Mouse (Mus musculus) thymus, postnatal 10 days (tissue): ENCODE results near the gene Gper1.

Experiments used
- DNase-seq, 2 experiments: peaks; one replicate each; pipeline ENCODE4 v3.0.0; 2021; ENCODE audit warnings: low spot score in 2 of 2

Gper1 gene

DNA sequence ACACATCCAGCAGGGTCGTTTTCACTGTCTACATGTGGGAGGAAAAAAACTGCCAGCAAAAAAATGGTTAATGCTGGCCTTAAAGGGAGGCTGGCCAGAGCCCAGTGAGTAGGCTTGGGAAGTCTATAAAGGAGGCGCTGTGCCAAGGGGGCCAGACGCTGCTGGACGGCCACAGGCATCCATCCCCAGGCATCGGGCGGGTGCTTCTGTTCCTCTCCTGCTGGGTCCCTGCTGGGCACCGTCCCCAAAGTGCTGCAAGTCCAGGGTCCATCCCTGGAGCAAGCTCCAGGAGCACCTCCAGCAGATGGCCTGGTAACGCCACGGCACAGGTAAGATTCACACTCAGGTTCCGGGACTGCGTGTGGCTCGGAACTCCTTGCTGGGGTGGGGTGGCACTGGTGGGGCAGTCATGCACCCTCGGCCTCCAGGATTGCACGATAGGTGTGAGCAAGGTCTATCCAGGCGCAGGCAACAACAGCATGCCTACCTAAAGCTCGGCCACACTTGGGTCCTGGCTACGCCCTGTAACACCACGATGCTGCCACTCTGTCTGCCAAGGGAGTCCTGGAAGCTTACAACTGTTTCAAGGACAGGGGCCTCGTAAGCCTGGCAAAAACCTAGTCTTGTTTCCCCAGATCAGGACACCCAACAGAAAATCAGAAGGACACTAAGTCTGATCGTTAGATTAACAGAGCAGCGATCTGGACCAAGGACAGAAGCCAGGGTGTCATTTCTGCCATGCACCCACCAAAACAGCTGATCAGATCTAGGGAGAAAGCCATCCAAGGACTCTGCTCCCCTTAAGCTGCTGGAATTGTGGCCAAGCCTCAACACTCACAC is at the start of gene Gper1:
Gper1 (plus strand) TSS at position 126 of the 840 bp plus-strand sequence.
- no peak for DNase-seq

DNA sequence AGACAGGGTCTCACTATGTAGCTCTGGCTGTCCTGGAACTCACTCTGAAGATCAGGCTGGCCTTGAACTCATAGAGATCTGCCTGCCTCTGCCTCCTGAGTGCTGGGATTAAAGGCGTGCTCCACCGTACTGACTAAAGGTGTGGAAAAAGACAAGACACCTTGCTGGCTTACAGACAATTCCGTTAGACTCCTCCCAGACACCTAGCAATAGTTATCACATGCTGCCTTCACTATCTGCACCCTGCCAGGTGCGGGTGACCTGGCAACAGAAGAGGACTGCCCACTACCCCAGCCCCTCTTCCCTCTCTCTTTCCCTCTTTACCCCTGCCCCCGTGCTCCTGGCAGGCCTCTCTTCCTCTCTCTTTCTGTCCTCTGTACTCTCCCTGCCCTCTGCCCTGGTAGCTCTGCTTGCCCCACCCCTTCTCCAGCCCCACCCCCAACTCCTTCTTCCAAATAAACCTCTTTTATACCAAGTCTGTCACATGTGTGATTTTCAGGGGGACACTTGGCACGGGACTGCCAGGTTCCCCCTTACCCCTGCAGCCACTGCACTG is 49.0 kb upstream of the Gper1 start:
- no peak for DNase-seq

DNA sequence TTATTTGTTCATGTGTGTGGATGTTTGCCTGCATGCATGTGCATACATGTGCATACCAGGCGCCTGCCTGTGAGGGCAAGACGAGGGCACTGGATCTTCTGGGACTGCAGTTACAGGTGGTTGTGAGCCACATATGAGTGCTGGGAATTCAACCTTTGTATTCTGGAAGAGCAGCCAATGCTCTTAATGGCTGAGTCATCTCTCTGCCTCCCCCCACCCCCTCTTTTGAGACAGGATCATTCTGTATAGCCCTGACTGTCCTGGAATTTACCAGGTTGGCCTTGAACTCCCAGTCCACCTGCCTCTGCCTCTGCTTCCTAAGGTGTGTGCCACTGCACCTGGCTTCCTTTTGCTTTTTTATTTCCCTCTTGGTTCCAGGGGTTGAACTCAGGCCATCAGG is 48.1 kb upstream of the Gper1 start:
- DNase-seq: no peak

DNA sequence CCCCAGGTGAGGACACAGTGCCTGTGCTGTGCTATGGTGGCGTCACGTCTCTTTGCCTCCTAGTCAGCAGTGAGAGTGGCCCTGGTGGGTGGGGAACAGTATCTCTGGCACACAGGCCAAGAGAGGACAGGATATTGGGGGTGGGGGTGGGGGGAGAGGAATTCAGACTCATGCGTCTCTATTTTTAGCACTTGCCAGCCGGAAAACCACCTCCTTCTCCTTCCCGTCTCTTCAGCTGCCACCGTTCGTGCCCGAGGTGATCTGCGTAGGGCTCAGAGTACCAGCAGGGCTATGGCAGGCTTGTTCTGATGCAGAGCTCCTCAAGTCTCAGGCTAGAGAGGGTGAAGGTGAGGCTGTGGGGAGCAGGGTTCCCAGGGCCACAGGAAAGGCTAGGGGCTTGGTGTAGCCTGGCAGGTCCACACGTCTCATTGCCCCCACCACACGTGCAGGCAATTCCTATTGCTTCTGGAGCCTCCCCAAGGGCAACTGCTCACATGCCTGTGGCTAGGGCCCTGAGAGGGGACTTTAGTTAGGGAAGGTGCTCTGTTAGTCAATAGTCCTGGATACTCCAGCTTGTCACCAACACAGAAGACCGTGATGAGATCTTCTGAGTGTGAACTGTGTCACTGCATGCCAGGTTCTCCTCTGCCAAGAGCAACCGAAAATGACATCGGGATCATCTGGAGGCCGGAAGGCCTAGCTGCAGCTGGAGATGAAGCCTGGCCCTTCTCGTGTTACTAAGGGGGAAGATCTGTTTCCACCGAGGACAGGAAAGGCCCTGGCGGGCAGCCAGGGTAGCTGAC is 45.3 kb upstream of the Gper1 start, which contains the start of gene Gpr146:
Gpr146 (plus strand) TSS at position 230 of the 803 bp plus-strand sequence.
- no peak for DNase-seq

DNA sequence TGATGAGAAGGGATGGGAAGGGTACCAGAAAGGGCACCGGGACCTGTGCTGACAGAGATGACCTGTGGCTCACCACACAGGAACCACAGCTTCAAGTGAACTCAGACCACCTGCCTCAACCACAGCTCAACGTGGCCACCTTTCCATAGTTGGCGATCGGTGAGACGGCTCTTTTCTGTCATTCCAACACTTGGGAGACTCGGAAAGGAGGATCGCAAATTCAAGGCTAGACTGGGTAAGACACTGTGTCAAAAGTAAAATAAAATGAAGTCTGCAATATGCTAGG is 44.7 kb upstream of the Gper1 start:
- no peak for DNase-seq

DNA sequence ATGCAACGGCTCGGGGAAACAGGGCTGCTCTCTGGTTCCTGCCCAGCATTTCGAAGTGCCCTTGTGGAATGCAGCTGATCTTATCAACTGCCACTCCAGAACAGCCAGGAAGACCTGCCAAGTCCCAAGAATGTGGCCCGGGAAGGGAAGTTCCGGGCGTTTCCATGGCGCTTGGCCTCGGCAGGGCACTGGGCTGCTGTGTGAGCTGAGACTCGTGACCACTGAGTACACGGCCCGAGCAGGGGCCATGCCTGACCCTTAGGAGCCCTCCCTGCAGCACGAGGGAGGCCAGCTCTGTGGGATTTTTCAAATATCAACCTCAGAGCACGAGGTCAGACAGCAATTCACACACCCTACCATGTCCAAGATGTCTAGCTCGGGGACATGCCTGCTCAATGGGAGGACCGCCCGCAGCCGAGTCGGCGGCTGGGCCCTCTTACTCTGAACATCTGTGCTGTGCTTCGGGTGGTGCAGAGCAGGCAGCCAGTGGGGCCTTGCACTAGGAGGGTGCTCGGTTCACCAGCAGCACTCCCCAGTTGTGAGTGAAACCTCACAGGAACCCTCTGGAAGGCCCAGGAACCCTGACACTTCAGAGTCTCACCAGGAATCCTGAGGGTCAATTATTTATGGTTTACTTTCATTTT is 43.8 kb upstream of the Gper1 start:
- peak; percentile 40 to 54 for DNase-seq

DNA sequence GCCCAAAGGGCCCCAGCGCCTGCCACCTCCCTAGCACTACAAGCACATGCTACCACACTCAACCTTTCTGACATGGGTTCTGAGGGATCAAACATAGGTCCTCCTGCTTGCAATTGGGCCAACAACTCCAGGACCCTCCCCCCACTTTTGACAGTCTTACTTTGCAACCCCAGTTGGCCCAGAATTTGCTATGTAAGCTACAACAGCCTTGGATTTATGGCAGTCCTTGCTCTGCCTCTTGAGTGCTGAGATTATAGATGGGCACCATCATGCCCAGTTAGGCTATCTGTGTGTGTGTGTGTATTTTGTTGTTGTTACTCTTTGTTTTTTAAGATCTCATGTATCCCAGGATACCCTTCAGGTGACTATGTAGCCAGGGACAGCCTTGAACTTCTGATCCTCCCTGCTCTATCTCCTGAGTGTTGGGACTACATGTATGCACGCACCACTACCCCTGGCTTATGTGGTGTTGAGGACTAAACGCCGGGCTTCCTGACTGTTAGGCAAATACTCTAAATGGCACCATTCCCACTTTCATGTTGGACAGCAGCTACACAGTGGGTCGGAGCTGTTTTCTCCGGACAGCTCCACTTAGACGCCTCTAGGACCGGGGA is 43.1 kb upstream of the Gper1 start:
- DNase-seq: no peak

DNA sequence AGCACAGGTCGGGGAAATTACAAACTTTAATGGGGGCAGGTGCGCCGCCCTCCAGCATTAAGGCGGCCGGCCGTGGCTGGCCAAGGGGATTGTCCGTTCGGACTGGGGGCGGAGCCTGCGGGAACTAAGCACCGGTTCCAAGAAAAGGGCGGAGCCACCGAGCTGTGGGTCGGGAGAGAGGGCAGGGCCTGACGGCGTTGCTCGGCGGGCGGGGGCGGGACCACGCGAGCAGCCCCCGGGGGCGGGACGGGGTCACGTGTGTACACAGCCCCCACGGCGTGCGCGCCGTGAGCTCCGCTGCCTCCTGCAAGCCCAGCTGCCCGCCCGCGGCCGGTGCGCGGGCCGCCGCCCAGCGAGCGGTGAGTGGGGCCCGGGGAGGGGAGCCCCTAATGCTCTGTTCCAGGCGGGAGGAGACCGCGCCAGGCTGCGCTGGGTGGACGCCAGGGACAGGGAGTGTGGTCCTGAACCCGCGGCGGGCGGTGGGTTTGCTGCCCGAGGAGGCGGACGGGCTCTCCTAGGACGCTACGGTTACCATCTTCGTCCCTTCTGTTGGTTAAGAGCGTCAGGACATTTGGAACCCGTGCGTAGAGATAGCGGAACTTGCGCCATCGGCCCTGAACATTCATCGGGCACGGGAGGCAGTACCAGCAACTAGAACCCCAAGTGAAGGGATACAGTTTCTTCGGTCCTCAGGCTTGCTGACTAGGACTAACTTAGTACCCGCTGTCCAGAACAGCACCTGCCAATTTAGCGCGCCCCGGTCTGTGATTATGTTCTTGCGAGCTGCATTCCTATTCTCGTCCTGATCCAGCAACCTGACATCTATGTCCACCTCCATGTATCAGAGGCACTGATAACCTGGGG is 42.3 kb upstream of the Gper1 start:
- peak; percentile 68 to 70 for DNase-seq

DNA sequence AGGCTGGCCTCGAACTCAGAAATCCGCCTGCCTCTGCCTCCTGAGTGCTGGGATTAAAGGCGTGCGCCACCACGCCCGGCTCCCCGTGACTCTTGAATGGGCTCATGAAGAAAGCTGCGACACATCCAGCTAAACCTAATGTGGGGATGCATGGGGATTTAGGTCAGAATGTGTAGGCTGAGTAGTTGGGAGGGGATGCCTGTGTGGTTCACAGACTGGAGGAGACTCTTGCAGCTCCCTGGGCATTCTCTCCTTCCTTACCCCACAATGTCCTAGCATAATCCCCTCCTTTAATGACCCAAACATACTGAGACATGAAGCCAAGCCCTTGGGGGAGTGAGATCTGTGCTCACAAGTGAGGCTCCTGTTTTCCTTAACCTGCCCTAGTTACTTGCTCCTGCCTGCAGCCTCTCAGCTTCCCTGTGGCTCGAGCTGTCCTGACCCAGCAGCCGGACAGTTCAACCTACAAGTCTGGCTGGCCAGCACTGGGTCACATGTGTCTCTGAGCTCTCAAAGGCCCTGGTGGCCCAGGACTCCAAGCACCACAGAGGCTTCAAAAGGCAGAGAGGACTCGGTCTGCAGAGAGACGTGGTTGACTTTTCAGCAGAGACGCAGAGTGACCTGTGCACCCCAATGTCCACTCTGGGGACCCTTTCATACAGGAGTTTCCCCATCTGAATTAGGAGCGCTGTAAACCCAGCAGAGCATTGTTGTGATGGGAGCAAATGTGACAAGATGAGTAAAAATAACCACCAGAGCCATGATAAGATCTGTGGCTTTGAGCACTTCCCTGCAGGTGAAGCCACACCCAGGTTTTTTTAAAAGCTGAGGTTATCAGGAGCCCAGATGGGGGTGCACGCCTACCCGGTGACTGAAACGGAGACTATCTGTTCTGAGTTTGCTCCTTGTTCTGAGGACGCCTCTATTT is 41.1 kb upstream of the Gper1 start:
- peak; percentile 76 to 80 for DNase-seq

DNA sequence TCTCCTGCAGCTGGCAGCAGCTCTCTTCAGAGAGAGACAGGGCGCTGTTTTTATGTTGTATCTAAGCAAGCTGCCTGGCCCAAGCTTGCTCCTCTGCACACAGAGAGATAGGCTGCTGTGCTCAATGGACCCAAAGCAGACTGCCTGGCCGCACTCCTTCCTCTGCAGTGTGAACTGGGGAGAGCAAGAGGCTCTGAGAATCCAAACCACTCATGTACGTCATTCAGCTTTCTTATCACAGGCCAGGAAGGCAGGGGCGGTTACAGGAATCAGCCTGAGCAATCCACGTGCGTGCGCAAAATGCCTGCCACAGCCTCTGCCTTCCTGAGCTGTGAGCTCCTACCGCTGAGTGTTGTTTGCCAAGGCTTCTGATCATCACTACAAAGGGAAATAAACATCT is 40.2 kb upstream of the Gper1 start:
- DNase-seq: peak; percentile 49 to 50

DNA sequence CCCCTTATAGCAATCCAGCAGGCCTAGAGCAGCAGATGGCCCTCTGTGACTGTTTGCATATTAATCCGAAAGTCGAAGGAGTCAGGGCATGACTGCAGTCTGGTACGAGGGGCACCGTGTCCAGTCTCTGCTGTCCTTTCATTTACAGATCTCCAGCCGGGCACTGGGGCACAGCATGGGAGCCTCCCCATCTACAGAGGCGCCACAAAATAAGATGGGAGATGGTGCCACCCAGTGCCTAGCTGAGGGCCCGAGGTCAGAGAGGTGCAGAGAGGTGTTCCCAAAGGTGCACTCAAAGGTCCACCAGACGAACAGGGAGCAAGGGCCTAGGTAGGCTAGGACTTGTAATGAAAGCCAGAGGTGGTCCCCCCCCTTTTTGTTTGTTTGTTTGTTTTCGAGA is 39.7 kb upstream of the Gper1 start:
- DNase-seq: no peak

DNA sequence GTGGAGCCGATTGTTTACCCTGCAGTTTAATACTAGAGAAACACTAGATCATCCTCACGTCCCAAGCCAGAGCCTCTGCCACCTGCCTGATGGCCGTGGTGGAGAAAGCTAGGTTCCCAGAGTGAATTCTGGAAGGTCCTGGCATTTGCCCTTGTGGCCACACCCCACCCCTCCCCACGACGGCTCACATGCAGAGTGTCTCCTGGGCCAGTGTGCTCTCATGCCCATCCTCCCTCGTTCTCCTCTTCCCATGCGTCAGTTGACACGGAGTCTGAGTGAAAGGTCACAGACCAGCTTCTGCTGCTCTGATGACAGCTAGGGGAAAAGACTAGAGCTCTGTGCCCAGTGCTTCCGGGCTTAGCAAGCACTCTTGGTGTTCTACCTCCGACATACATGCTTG is 38.4 kb upstream of the Gper1 start:
- no peak for DNase-seq

DNA sequence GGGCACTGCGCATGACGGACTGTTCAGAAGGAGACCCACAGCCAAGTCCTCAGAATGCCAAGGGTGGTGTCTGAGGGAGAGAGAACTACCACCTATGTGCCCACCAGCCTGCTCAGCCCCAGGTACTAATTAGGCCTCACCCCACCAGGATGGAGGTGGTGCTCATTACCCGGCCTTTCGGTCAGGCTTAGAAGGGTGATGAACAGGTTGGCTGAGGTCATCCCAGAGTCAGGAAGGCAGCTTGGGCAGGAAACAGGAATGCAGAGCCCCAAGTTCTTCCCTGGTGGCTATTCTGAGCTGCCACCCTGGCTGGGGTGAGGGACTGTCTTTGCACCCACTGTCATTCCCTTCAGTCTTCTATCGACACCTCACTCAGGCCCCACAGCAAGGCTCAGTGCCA is 36.9 kb upstream of the Gper1 start:
- DNase-seq: no peak

DNA sequence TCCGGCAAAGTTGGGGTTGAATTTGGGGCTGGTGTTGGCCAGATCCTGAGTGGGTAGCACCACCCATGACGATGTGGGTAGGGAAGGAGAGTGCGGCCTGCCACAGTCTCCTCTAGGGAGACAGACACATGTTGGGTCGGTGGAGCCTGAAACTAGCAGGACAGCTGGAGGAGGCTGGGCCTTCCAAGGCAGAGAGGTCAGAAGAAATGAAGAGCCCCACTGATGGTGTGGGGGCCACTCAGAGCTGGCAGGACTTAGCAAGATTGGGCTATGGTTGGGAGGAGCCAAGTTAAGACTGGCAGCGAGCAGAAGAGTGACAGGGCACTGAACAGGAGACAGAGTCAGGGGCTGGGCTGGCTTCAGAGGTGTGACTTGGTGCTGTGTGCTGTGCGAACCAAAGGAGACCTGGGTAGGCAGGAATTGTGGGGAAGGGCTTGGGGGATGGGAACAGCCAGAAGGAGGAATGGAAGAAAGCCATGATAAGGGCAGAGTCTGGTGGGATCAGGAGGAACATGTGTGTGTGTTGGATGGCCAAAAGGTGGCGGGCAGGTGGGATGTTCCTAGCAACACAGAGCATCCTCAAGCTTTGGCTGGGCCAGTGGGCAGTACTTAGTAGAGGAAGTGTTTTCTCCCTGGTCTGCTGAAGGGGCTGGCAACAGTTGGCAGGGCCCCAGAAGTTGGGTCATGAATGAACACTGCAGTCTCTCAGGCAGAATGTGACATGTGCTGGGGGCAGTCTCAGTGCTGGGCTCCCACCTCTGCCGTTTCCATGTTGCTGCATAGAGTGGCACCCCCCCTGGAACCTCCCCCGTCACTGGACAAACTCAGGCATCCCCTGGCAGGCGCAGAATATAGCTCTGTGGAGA is 35.4 kb upstream of the Gper1 start:
- DNase-seq: no peak

DNA sequence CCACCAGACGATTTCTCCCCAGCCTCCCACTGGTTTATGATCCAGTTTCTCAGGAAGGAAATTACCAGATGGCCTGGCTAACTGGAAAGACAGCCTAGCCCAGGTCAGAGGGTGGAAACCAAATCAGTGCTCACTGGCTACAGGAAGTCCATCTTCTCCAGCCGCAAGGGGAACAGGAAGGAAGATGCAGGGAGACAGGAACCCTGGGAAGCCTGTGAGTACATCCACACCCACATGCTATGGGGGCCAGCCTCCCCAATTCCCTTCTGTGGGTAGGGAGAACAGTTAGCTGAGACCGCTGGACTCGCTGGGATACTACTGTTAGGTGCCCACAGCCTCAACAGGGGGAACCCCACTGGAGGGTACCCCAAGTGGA is 34.8 kb upstream of the Gper1 start:
- no peak for DNase-seq

DNA sequence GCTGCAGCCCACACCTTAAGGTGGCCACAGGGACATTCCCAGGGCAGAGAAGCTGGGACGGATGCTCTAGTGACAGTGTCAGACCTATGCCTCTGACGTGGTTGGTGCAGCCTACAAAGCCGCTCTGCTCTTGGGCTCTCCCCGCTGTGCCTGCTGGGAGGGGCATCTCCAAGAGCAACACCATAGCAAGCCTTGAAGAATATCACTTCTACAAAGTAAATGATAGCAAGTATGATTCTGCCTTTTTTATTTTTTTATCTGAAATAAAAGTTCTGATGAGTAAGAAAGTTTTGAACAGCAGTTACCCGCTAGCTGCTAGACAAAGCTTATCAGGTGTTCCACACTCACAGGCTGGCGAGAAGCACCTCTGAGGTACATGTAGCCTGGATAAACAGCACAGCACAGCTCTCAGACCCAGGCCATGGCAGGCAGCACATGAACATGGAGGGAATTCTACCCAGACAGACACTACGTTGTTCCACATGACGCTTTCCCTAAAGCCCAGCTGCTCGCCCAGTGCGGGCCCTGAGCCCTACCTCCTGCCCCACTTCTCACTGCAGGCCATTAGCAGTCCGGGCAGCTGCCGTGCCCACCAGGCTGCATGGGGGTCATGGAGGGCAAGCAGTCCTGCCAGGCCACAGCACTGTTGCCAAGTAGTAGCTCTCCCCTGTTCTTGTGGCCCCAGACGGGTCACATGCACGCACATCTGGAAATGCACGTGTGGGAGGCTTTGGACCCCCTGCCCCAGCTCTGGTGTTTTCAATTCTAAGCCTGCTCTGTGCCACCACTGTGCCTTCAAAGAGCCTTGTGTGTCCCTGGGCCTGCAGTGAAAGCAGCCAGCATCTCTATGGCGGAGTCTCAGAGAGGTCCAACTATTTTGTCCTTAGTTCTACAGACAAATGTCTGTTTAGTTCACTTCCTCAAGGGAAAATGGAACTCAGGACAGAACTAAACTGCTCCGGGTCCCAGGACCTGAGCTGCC is 34.0 kb upstream of the Gper1 start:
- no peak for DNase-seq

DNA sequence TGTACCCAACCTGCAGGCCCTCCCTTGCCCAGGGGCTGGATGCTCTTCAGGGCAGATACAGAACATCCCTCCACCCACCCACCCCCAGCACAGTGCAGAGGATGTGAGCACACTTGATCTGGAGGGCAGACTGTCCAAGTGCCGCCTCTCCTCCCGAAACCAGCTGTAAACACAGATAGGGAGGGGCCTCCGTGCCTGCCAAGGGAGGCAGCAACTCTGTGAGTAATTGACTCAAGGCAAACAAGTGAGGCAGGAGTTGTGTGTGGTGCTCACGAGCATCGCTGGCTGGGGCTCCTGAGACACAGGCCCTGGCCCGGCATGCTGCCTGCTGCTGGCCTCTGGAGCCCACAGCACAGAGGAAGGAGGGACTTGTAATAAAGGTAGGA is 33.3 kb upstream of the Gper1 start:
- DNase-seq: no peak
